Mouse (Mus musculus): ENCODE data around the gene Trpm7. TPM values are rescaled to one million over a fixed set of nuclear protein-coding genes. Genes with fewer than 3 reads are reported as not detected.

Trpm7 gene
- 33.4 and 62.8 TPM in 2 replicates for polyA plus RNA-seq (2014; fragmentation: Nextera tagmentation; extraction: Ambion mirVana)

DNA sequence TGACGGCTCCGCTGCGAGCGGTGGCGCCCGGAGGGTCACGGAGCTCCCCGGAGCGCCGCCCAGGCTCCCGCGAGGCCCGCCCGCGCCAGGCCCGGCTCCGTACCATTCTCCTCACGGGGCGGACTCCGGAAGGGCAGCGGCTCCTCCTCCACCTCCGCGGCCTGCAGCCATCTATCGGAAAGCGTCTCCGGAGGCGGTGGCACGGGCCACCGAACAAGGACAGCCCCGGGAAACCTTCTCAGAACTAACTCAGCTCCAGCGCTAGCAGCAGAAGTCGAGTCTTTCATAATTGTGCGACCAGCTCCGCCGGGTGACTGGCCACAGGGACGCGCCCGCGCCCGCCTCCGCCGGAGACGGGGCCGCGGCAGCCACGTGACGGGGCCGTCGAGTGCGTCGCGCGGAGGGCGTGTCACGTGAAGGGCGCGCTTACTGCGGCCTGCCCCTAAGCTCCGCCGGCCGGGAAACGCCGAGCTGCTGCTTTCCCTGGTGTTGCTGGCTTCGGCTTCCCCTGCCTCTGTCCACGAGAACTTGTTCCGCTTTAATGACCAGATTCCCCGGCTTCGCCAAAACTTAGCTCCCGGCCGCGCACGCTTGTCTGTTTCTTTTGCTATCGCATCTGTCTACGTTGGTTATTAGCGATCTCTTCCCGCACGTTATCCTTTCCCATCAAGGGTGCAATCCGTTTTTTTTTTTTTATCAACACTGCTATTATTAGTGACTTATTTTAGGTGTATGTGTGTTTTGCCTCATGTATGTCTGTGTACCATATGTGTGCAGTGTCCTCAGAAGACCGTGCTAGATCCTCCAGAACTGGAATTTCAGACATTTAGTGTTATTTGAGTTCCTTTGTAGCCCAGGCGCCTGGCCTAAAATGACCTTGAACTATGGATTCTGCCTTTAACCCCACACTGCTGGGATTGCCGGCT is at the start of gene Trpm7:
TSS of gene Trpm7 (minus strand) at position 360 of the 926 bp plus-strand sequence.
- WGBS, result under 1% methylated on average over 81 of the region's 81 CpGs

GRCm38 (mm10) chr2:126920358-126921060 is 44.5 kb upstream of the Trpm7 start:
- Histone ChIP-seq H3K9me3 (ENCODE audit: control insufficient read depth, low read length) (no peaks in the 10 kb centered on the region), H3K4me1 (ENCODE audit: control insufficient read depth, insufficient read depth, low read length) (no peaks in the 10 kb centered on the region), H3K27me3 (ENCODE audit: control insufficient read depth, insufficient read depth, low read length) (no peaks in the 10 kb centered on the region), H3K4me2 (replicated peaks; ENCODE audit: low read depth, low read length) (no peak overlapping the region), H3K36me3 (ENCODE audit: control insufficient read depth, insufficient read depth, low read length) (peaks cover 29% of the 10 kb centered on the region), H3K9ac (ENCODE audit: low read depth, low read length) (no peak overlapping the region), H3K27ac (ENCODE audit: low read depth, low read length) (no peak overlapping the region), H3K4me3 (ENCODE audit: low read length) (no peak overlapping the region)
- no peak for ATAC-seq (ENCODE audit: low FRiP score, low TSS enrichment)
- WGBS, result 91% methylated on average over 12 of the region's 12 CpGs

More for the DNA sequence above, at the start of gene Trpm7:
- peak within 1 kb of the TSS; percentile 48 for H3K4me2 ChIP-seq (replicated peaks; ENCODE audit: low read depth, low read length)
- H3K4me1 ChIP-seq (ENCODE audit: control insufficient read depth, insufficient read depth, low read length), result peaks cover 5% of the 10 kb centered on the region; the same call in 1 of the 2 replicates
- peak; percentile 98 for ATAC-seq (ENCODE audit: low FRiP score, low TSS enrichment)
- H3K36me3 ChIP-seq (ENCODE audit: control insufficient read depth, insufficient read depth, low read length), result no peaks in the 10 kb centered on the region
- H3K27me3 ChIP-seq (ENCODE audit: control insufficient read depth, insufficient read depth, low read length), result no peaks in the 10 kb centered on the region
- peak within 1 kb of the TSS; percentile 86 for H3K9ac ChIP-seq (ENCODE audit: low read depth, low read length)
- H3K4me3 ChIP-seq (ENCODE audit: low read length), result peak within 1 kb of the TSS; percentile 72
- peak within 1 kb of the TSS; percentile 99 for H3K27ac ChIP-seq (ENCODE audit: low read depth, low read length)
- H3K9me3 ChIP-seq (ENCODE audit: control insufficient read depth, low read length), result no peaks in the 10 kb centered on the region

- Histone ChIP-seq H3K36me3 (ENCODE audit: control insufficient read depth, insufficient read depth, low read length) (peaks cover 18% of the 10 kb centered on the region), H3K27me3 (ENCODE audit: control insufficient read depth, insufficient read depth, low read length) (no peaks in the 10 kb centered on the region), H3K27ac (ENCODE audit: low read depth, low read length) (no peak overlapping the region)
Measured at GRCm38 (mm10) chr2:126916236-126916635, 40.2 kb upstream of the Trpm7 start.

DNA sequence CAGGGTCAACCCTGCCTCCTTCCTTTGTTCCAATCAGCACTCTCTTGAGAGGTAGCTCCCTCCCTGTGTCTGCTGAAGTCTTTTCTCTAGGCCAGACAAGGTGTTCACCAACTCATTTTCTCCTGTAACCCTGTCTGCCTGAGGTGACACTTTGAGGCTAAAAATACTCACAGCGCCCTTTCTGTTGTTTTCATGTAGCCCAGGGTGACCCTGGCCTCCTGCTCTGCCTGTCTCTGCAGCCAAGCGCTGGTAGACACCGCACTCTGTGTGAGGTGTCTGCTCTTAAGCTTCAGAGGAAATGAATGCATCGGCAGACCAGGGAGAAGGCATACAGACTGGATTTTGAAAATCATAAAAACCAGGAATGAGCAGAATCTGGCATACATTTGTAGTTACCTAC is 38.1 kb upstream of the Trpm7 start:
- 68% methylated on average over 4 of the region's 4 CpGs for WGBS

More at GRCm38 (mm10) chr2:126916236-126916635, 40.2 kb upstream of the Trpm7 start:
- WGBS, result 87% methylated on average over 1 of the region's 1 CpGs
- H3K4me3 ChIP-seq (ENCODE audit: low read length), result no peak overlapping the region
- H3K4me1 ChIP-seq (ENCODE audit: control insufficient read depth, insufficient read depth, low read length), result no peaks in the 10 kb centered on the region
- no peak for ATAC-seq (ENCODE audit: low FRiP score, low TSS enrichment)
- no peak overlapping the region for H3K4me2 ChIP-seq (replicated peaks; ENCODE audit: low read depth, low read length)
- H3K9ac ChIP-seq (ENCODE audit: low read depth, low read length), result no peak overlapping the region
- no peaks in the 10 kb centered on the region for H3K9me3 ChIP-seq (ENCODE audit: control insufficient read depth, low read length)

DNA sequence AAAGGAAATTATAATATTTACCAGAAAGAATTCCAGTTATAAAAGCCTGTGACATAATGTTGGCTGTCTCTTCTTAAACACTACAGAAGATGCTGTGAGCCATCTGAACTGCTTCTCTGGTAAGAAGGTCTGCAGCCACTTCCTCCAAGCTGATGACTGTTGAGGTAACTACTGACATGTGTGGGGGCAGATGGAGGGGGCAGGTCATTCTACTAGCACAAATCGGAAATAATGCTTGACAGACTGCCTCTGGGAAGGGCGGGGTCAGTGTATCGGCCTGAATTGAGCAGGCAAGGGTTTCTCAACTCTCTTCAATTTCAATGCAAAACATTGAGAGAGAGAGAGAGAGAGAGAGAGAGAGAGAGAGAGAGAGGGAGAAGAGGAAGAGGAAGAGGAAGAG is 28.1 kb upstream of the Trpm7 start:
- Histone ChIP-seq H3K4me1 (ENCODE audit: control insufficient read depth, insufficient read depth, low read length) (no peaks in the 10 kb centered on the region), H3K4me2 (replicated peaks; ENCODE audit: low read depth, low read length) (no peak overlapping the region), H3K27ac (ENCODE audit: low read depth, low read length) (no peak overlapping the region), H3K4me3 (ENCODE audit: low read length) (no peak overlapping the region), H3K36me3 (ENCODE audit: control insufficient read depth, insufficient read depth, low read length) (peaks cover 9% of the 10 kb centered on the region; the same call in 1 of the 2 replicates), H3K27me3 (ENCODE audit: control insufficient read depth, insufficient read depth, low read length) (no peaks in the 10 kb centered on the region), H3K9ac (ENCODE audit: low read depth, low read length) (no peak overlapping the region), H3K9me3 (ENCODE audit: control insufficient read depth, low read length) (no peaks in the 10 kb centered on the region)
- WGBS, result 72% methylated on average over 3 of the region's 3 CpGs
- no peak for ATAC-seq (ENCODE audit: low FRiP score, low TSS enrichment)

More for the DNA sequence above, 38.1 kb upstream of the Trpm7 start:
- no peaks in the 10 kb centered on the region for H3K9me3 ChIP-seq (ENCODE audit: control insufficient read depth, low read length)
- H3K9ac ChIP-seq (ENCODE audit: low read depth, low read length), result no peak overlapping the region
- ATAC-seq (ENCODE audit: low FRiP score, low TSS enrichment), result no peak
- H3K4me3 ChIP-seq (ENCODE audit: low read length), result no peak overlapping the region
- H3K27ac ChIP-seq (ENCODE audit: low read depth, low read length), result no peak overlapping the region
- no peaks in the 10 kb centered on the region for H3K27me3 ChIP-seq (ENCODE audit: control insufficient read depth, insufficient read depth, low read length)
- no peaks in the 10 kb centered on the region for H3K4me1 ChIP-seq (ENCODE audit: control insufficient read depth, insufficient read depth, low read length)
- no peak overlapping the region for H3K4me2 ChIP-seq (replicated peaks; ENCODE audit: low read depth, low read length)
- peaks cover 11% of the 10 kb centered on the region for H3K36me3 ChIP-seq (ENCODE audit: control insufficient read depth, insufficient read depth, low read length)

DNA sequence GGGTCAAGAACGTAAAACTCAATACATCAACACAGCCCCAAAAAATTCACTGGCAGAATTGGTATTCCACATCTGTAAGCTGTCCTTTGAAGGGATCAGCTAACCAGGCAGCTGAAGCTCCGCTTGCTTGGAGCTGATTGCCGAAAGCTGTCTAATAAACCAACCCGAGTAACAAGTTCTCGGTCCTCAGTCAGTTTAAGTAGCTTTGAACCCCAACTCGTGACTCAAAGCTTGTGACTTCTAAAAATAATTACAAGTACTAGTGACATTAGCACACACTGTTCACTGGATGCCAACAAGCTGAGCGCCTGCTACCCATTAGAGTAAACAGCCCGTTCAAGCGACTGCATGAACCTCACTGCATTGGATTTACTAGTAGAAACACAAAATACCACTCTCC is 21.5 kb upstream of the Trpm7 start:
- Histone ChIP-seq H3K36me3 (ENCODE audit: control insufficient read depth, insufficient read depth, low read length) (peaks cover 9% of the 10 kb centered on the region; the same call in 1 of the 2 replicates), H3K4me3 (ENCODE audit: low read length) (no peak overlapping the region), H3K27ac (ENCODE audit: low read depth, low read length) (no peak overlapping the region), H3K4me2 (replicated peaks; ENCODE audit: low read depth, low read length) (no peak overlapping the region), H3K27me3 (ENCODE audit: control insufficient read depth, insufficient read depth, low read length) (no peaks in the 10 kb centered on the region), H3K4me1 (ENCODE audit: control insufficient read depth, insufficient read depth, low read length) (no peaks in the 10 kb centered on the region), H3K9ac (ENCODE audit: low read depth, low read length) (no peak overlapping the region), H3K9me3 (ENCODE audit: control insufficient read depth, low read length) (no peaks in the 10 kb centered on the region)
- WGBS, result 72% methylated on average over 9 of the region's 9 CpGs
- ATAC-seq (ENCODE audit: low FRiP score, low TSS enrichment), result no peak

- H3K4me2 ChIP-seq (replicated peaks; ENCODE audit: low read depth, low read length), result no peak overlapping the region
- no peaks in the 10 kb centered on the region for H3K4me1 ChIP-seq (ENCODE audit: control insufficient read depth, insufficient read depth, low read length)
- no peak overlapping the region for H3K4me3 ChIP-seq (ENCODE audit: low read length)
- ATAC-seq (ENCODE audit: low FRiP score, low TSS enrichment), result no peak
- no peaks in the 10 kb centered on the region for H3K9me3 ChIP-seq (ENCODE audit: control insufficient read depth, low read length)
- 90% methylated on average over 6 of the region's 6 CpGs for WGBS
- H3K27ac ChIP-seq (ENCODE audit: low read depth, low read length), result no peak overlapping the region
- H3K9ac ChIP-seq (ENCODE audit: low read depth, low read length), result no peak overlapping the region
- no peaks in the 10 kb centered on the region for H3K27me3 ChIP-seq (ENCODE audit: control insufficient read depth, insufficient read depth, low read length)
- H3K36me3 ChIP-seq (ENCODE audit: control insufficient read depth, insufficient read depth, low read length), result peaks cover 5% of the 10 kb centered on the region; the same call in 1 of the 2 replicates
Measured at GRCm38 (mm10) chr2:126896941-126897340, 20.9 kb upstream of the Trpm7 start.

DNA sequence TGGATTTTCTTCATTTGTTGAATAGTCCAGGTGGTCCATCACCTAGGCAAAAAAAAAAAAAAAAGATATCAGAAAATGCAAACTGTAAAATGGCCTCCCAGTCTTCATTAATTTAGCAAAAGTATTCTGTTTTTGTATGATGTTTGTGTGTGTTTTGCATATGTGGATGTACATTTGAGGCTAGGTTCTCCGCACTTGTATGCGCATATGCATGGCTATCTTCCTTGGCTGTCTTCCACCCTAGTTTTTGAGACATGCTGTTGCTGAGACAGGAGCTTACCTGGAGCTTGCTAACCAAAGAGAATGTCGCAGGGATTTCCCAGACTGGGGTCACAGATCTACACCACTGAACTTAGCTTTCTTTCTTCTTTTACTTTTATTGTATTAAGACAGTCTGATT is 18.2 kb upstream of the Trpm7 start:
- no peak overlapping the region for H3K4me3 ChIP-seq (ENCODE audit: low read length)
- WGBS, result 93% methylated on average over 3 of the region's 3 CpGs
- no peaks in the 10 kb centered on the region for H3K9me3 ChIP-seq (ENCODE audit: control insufficient read depth, low read length)
- H3K4me1 ChIP-seq (ENCODE audit: control insufficient read depth, insufficient read depth, low read length), result no peaks in the 10 kb centered on the region
- H3K27ac ChIP-seq (ENCODE audit: low read depth, low read length), result no peak overlapping the region
- H3K9ac ChIP-seq (ENCODE audit: low read depth, low read length), result no peak overlapping the region
- no peaks in the 10 kb centered on the region for H3K36me3 ChIP-seq (ENCODE audit: control insufficient read depth, insufficient read depth, low read length)
- no peak overlapping the region for H3K4me2 ChIP-seq (replicated peaks; ENCODE audit: low read depth, low read length)
- ATAC-seq (ENCODE audit: low FRiP score, low TSS enrichment), result no peak
- no peaks in the 10 kb centered on the region for H3K27me3 ChIP-seq (ENCODE audit: control insufficient read depth, insufficient read depth, low read length)

DNA sequence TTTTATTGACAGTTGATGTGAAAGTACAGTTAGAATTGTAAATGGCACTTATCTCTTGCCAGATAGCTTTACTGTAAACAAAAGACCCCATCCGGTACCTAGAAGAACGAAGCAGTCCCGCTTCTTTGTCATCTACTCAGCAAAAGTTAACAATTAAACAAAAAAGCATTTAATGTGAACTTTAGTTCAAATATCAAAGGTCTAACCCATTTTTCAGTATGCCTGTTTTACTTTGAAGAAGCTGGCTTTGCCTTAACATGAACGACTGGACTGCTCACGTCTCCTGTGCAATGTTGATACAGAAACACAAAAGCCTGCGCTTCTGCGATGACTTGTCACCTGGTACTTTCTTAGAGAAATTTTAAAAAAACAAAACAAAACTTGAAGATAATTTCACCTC is 16.3 kb upstream of the Trpm7 start:
- H3K36me3 ChIP-seq (ENCODE audit: control insufficient read depth, insufficient read depth, low read length), result no peaks in the 10 kb centered on the region
- H3K4me1 ChIP-seq (ENCODE audit: control insufficient read depth, insufficient read depth, low read length), result no peaks in the 10 kb centered on the region
- no peak for ATAC-seq (ENCODE audit: low FRiP score, low TSS enrichment)
- H3K27me3 ChIP-seq (ENCODE audit: control insufficient read depth, insufficient read depth, low read length), result no peaks in the 10 kb centered on the region
- no peak overlapping the region for H3K9ac ChIP-seq (ENCODE audit: low read depth, low read length)
- no peak overlapping the region for H3K27ac ChIP-seq (ENCODE audit: low read depth, low read length)
- no peaks in the 10 kb centered on the region for H3K9me3 ChIP-seq (ENCODE audit: control insufficient read depth, low read length)
- H3K4me2 ChIP-seq (replicated peaks; ENCODE audit: low read depth, low read length), result no peak overlapping the region
- WGBS, result 91% methylated on average over 7 of the region's 7 CpGs
- H3K4me3 ChIP-seq (ENCODE audit: low read length), result no peak overlapping the region

Measured in kidney, embryonic 14.5 days (tissue).